Mouse (Mus musculus): ENCODE data around the gene Lrrc8b.

Lrrc8b gene

DNA sequence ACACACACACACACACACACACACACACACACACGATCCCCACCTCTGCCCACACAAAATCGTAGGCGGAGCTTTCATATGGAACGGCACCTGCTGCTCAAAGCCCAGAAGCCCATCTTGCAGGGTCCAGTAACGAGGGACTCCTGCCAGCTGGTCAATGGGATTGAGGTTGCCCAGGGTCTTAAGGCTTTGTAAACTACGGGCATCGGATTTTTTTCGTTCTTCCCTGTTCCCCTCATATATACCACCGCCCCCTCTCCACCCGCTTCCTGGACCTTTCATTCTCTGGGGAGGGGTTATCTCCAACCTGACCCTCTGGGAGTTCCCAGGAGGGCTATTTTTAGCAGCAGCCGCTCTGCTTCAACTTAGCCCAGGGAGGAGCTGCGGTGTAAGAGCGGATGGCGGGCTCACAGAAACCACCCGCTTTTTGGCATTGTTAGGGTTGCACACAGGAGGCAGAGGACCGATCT is 103.1 kb downstream of the Lrrc8b start:
- DNase-seq (ENCODE audit: low spot score in 2 of 2) = peak in 1 of 2 experiments; percentile 32

DNA sequence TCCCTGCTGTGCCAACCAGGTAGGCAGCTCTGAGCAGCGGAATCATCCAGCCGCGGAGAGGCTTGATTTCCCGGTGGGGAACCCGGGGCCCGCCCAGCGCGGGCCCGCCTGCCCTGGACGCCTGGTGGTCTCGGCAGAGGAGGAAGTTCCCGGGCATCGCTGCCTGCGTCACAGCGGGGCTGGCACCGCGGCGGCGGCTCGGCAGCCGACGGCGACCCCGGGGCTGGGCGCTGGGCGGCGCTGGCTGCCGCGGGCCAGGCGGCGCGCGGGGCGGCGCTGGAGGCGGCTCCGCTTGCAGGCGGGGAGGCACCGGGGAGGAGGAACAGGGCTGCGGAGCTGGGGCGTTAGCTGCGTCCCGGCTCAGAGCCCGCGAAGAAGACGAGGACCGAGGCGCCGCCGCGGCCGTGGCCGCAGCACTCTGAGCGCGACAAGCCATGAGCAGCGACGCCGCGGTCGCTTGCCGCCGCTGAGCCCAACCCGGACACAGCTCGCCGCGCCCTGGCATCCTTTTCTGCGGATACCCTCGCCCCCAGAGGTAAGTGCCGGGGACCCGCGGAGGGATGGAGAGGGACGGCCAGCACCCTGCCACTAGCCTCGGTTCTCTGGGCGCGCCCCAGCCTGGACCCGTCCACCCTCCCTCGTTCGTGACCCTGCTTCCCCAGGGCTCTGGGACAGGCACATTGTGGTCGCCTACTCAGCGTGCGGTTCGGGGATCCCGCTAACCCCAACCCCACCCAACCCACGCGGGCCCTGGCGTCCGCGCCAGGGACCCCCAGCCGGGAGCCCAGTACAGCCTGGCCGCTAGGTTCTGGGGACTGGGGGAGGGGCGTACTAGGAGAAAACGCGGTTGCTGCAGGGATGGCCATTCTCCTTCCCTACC is 103.8 kb downstream of the Lrrc8b start, which contains the start of gene Lrrc8c:
TSS of gene Lrrc8c (plus strand) at position 293 of the 880 bp plus-strand sequence.
- DNase-seq (ENCODE audit: low spot score in 2 of 2) = peak; percentile 74 to 89

DNA sequence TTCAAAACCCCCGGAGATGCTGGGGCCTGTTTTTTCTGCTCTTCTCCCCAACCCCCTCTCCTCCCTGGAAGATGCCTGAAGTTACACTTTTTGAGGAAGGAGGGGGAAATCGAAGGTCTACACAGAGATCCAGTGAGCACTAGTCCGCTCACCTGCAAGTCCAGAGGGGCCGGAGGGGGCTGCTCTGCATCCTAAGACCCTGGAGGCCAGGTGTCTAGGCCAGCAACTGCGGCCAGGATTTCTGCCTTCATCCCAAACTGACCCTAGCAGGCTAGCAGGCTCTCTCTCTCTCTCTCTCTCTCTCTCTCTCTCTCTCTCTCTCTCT is 104.4 kb downstream of the Lrrc8b start:
- no peak for DNase-seq (ENCODE audit: low spot score in 2 of 2)

- DNase-seq (ENCODE audit: low spot score in 2 of 2) = no peak
Observed at GRCm38 (mm10) chr5:105520442-105520965, 104.9 kb downstream of the Lrrc8b start.

GRCm38 (mm10) chr5:105523452-105523851 is 107.9 kb downstream of the Lrrc8b start:
- DNase-seq (ENCODE audit: low spot score in 2 of 2) = no peak

GRCm38 (mm10) chr5:105525004-105525403 is 109.4 kb downstream of the Lrrc8b start:
- no peak for DNase-seq (ENCODE audit: low spot score in 2 of 2)

DNA sequence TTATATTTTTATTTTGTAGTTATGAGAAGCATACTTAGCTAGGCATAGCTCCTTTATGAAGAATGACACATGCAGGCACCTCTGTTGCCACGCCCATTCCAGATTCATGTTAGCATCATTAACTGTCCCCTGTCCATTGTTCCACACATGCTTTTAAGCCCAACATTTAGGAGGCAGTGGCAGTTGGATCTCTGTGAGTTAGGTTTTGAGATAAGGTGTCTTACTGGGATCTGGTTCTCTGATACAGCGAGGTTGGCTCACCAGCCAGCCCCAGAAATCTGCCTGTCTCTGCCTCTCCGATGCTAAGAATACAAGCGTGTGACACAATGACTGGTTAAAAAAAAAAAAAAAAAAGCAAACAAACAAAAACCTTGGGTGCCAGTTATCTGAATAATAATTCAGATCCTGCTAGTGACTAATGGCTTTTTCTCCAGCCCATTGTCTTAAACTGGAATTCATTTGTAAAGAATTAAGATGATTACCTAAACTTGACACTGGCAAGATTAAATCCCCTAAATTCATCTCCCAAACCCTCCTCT is 110.6 kb downstream of the Lrrc8b start:
- no peak for DNase-seq (ENCODE audit: low spot score in 2 of 2)

DNA sequence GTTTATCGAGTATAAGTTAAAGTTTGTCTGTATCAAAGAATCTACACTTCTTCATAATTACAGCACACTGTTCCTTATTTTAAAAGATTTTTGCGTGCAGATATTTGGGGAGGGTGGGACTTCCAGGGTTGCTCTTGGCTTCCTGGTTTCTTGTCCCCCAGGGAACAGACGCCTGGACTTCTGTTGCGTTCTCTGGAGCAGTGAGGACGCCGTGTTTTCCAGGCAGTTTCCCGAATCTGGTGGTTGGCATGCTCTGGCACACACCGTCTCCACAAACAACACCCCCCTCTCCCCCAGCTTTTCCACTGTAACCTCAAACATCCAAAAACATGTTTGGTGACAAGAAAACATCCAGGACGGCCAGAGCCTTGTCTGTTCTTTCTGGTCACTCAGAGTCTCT is 111.2 kb downstream of the Lrrc8b start:
- DNase-seq (ENCODE audit: low spot score in 2 of 2) = no peak

DNA sequence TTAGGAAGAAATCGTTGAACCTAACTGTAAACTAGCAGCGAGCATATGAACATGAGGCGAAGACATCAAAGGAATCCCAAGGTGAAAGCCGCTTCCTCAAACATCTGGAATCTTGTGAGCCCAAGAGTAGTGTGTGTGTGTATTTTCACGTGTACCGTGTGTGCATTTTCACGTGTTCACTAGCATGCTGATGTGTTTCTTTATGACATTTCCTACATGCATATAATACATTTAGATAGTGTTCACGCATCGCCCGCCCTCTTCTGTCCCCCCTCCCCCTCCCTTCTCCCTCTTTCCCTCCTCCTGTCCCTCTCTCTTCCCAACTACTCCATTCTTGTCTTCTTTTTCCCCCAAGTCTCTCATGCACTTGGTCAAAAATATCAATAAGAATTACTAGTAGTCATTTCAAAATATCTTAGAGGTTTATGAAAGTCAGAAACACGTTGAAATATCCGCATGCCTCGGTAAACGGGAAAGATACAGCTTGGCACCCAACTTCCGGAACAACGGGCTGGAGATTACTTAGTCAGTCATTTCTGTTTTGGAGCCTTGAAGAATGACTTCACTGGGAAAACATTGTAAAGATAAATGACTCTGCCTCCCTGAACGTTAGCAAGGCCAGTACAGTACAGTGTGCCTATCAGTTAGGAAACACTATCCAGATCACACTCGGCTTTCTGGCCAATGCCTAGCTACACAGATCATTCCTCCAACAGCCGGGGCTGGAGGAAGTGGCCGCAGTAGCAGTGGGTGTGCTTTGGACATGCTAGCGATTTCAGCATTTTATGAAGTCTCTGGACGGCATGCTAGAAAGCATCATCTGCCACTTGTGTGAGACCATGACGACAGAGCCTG is 112.1 kb downstream of the Lrrc8b start:
- DNase-seq (ENCODE audit: low spot score in 2 of 2) = no peak

GRCm38 (mm10) chr5:105530576-105530975 is 115.0 kb downstream of the Lrrc8b start:
- no peak for DNase-seq (ENCODE audit: low spot score in 2 of 2)

GRCm38 (mm10) chr5:105535186-105535585 is 119.6 kb downstream of the Lrrc8b start:
- no peak for DNase-seq (ENCODE audit: low spot score in 2 of 2)

DNA sequence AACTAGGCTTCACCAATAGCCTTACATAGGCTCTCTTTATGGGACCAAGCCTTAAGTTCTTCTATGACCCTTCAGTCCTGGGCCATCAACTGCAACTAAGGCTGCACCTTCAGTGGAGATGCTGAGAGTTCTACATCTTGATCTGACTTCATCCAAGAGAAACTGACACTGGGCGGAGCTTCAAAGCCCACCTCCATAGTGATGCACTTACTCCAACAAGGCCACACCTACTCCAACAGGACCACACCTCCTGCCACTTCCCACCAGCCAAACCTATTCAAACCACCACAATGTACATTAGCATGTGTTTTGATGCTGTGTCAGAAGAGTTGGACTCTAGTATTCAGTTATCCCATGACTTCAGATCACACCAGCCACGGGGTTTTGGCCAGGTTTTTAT is 120.6 kb downstream of the Lrrc8b start:
- DNase-seq (ENCODE audit: low spot score in 2 of 2) = no peak

GRCm38 (mm10) chr5:105537101-105537723 is 121.6 kb downstream of the Lrrc8b start:
- DNase-seq (ENCODE audit: low spot score in 2 of 2) = no peak

Data from frontal cortex, postnatal 10 days (tissue).